Mouse (Mus musculus) forebrain, embryonic 12.5 days (tissue): ENCODE measurements around the gene Dnah12. TPM values are rescaled to one million over a fixed set of nuclear protein-coding genes. Genes with fewer than 3 reads are reported as not detected.

Experiments used
- ATAC-seq: fragments of 200-750 bp; cut with Nextera tagmentation; 2 replicates; pipeline ENCODE4 v1.8.0; 2017; ENCODE audit warnings: moderate TSS enrichment; ENCODE audit not compliant: low FRiP score
- H3K27ac ChIP-seq: fragments of 300-500 bp; sonication (generic); 2 replicates; pipeline ENCODE4 v1.5.1; 2016; ENCODE audit warnings: mild to moderate bottlenecking
- H3K27me3 ChIP-seq: fragments of 300-500 bp; sonication (generic); 2 replicates; pipeline ENCODE4 v1.6.1; 2016; ENCODE audit warnings: mild to moderate bottlenecking
- H3K36me3 ChIP-seq: fragments of 300-500 bp; sonication (generic); replicated peaks from 2 replicates; pipeline ENCODE4 v1.6.1; 2016; ENCODE audit warnings: mild to moderate bottlenecking
- H3K4me1 ChIP-seq: fragments of 300-500 bp; sonication (generic); 2 replicates; pipeline ENCODE4 v1.6.1; 2016
- H3K4me2 ChIP-seq: fragments of 300-500 bp; sonication (generic); 2 replicates; pipeline ENCODE4 v1.6.1; 2016; ENCODE audit warnings: mild to moderate bottlenecking, moderate library complexity
- H3K4me3 ChIP-seq: fragments of 300-500 bp; sonication (generic); replicated peaks from 2 replicates; pipeline ENCODE4 v1.5.1; 2016; ENCODE audit warnings: mild to moderate bottlenecking
- H3K9ac ChIP-seq: fragments of 300-500 bp; sonication (generic); 2 replicates; pipeline ENCODE4 v1.6.1; 2016; ENCODE audit warnings: mild to moderate bottlenecking
- H3K9me3 ChIP-seq: fragments of 300-500 bp; sonication (generic); 2 replicates; pipeline ENCODE4 v1.6.1; 2016
- WGBS: fragments of 180-500 bp; shearing (Covaris S2); methylation state at CpG from one replicate; pipeline ENCODE4 v1.1.7; 2016; 5-methylcytosine and 5-hydroxymethylcytosine counted together
- polyA plus RNA-seq: library from polyadenylated mRNA; unstranded; fragments of >200 nt; fragmentation: Nextera tagmentation; extraction: Ambion mirVana; gene quantifications from 2 replicates; pipeline ENCODE4 v1.2.1, GENCODE M21; 2016

The Dnah12 gene
- polyA plus RNA-seq, 1 experiment from 2014 or later, result not detected

DNA sequence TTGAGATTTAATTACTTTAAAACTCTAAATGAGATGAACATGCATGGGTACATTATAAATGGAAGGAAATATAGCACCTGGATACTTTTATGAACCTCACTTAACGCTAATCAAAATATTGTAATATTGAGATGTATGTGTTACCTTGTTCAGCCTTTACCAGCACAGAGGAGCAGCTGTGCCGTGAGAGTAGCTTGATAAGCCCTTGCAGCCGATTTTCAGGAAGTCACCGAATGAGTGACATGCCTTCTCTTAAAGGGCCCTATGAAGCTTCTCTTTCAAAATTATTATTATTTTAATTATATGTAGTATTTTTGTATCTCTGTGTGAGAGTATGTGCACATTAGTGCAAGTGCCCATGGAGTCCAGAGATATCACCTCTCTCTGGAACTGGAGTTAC lies 75.1 kb downstream of the Dnah12 start:
- Histone ChIP-seq H3K36me3 (no peaks in the 10 kb centered on the region), H3K27me3 (no peaks in the 10 kb centered on the region), H3K4me3 (no peak overlapping the region), H3K9ac (no peak overlapping the region), H3K4me2 (no peak overlapping the region), H3K27ac (no peak overlapping the region), H3K9me3 (peaks cover 5% of the 10 kb centered on the region; the same call in 1 of the 2 replicates), H3K4me1 (no peaks in the 10 kb centered on the region)
- no peak for ATAC-seq
- 85% methylated on average over 4 of the region's 4 CpGs for WGBS

DNA sequence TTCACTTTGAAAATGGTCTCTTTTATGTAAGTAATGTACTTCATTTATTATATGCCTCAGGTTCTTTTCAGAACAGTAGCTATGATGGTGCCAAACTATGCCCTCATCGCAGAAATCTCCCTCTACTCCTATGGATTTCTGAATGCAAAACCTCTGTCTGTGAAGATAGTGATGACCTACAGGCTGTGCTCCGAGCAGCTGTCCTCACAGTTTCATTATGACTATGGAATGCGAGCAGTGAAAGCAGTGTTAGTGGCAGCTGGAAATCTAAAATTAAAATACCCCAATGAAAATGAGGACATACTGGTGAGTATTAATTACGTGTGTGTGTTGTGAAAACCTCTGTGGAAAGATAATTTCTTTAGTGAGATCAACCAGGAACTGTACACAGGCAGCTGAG lies 80.5 kb downstream of the Dnah12 start:
- WGBS, result 82% methylated on average over 4 of the region's 4 CpGs

DNA sequence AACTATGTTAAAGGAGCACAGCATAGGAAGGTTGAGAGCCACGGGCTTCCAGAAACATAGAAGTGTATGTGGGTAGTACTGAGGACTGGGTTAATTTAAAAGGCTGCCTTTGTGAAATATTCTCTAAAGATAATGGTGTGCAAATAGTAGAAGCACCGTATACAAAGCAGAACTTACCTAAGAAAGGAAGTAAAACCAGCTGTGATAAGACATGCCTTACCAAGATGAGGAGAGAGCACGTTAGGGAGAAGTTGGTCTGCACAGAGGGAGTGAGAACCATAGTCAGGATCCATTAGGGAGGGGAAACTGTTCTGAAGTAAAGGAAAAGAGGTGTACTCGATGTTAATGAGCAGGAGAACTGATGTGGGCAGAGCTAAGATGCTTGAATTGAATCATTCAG lies 90.7 kb downstream of the Dnah12 start:
- WGBS, result 69% methylated on average over 4 of the region's 4 CpGs
- Histone ChIP-seq H3K27ac (no peak overlapping the region), H3K4me2 (no peak overlapping the region), H3K4me1 (no peaks in the 10 kb centered on the region), H3K9ac (no peak overlapping the region), H3K9me3 (no peaks in the 10 kb centered on the region), H3K36me3 (no peaks in the 10 kb centered on the region), H3K27me3 (no peaks in the 10 kb centered on the region), H3K4me3 (no peak overlapping the region)
- ATAC-seq, result no peak

More for the DNA sequence above, 80.5 kb downstream of the Dnah12 start:
- no peaks in the 10 kb centered on the region for H3K4me1 ChIP-seq
- H3K9ac ChIP-seq, result no peak overlapping the region
- H3K4me2 ChIP-seq, result no peak overlapping the region
- H3K27me3 ChIP-seq, result no peaks in the 10 kb centered on the region
- H3K36me3 ChIP-seq, result no peaks in the 10 kb centered on the region
- no peak overlapping the region for H3K4me3 ChIP-seq
- no peak overlapping the region for H3K27ac ChIP-seq
- no peak for ATAC-seq
- no peaks in the 10 kb centered on the region for H3K9me3 ChIP-seq

DNA sequence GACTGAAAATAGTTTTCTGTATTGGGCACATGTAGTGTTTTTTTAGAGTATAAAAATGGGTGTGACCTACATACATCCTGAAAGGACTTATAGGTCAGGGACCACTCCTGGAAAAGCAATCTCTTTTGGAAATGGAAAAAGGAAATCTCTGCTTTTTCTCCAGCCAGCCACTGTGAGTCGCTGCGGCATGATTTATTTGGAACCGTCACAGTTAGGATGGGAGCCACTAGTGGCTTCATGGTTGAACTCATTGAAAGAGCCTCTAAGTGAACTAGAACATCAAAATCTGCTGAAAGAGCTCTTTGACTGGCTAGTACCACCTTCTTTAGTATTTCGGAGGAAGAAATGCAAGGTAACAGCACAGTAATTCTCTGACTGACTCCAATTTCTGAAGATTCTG lies 92.6 kb downstream of the Dnah12 start:
- Histone ChIP-seq H3K4me1 (no peaks in the 10 kb centered on the region), H3K27ac (no peak overlapping the region), H3K27me3 (no peaks in the 10 kb centered on the region), H3K9me3 (no peaks in the 10 kb centered on the region), H3K9ac (no peak overlapping the region), H3K4me3 (no peak overlapping the region), H3K36me3 (no peaks in the 10 kb centered on the region), H3K4me2 (no peak overlapping the region)
- no peak for ATAC-seq
- WGBS, result 57% methylated on average over 4 of the region's 4 CpGs

DNA sequence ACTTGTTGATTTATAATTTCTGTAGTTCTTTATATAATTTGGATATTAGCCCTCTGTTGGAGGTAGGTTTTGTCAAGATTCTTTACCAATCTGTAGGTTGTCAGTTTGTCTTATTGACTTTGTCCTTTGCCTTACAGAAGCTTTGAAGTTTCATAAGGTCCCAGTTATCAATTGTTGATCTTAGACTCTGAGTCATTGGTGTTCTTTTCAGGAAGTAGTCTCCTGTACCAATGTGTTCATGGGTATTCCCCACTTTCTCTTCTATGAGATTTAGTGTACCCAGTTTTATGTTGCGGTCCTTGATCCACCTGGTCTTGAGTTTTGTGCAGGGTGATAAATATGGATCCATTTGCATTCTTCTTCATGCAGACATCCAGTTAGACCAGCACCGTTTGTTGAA lies 101.4 kb downstream of the Dnah12 start:
- Histone ChIP-seq H3K9me3 (no peaks in the 10 kb centered on the region), H3K4me1 (no peaks in the 10 kb centered on the region), H3K4me3 (no peak overlapping the region), H3K9ac (no peak overlapping the region), H3K4me2 (no peak overlapping the region), H3K27me3 (no peaks in the 10 kb centered on the region), H3K27ac (no peak overlapping the region), H3K36me3 (no peaks in the 10 kb centered on the region)
- 89% methylated on average over 2 of the region's 2 CpGs for WGBS
- no peak for ATAC-seq

DNA sequence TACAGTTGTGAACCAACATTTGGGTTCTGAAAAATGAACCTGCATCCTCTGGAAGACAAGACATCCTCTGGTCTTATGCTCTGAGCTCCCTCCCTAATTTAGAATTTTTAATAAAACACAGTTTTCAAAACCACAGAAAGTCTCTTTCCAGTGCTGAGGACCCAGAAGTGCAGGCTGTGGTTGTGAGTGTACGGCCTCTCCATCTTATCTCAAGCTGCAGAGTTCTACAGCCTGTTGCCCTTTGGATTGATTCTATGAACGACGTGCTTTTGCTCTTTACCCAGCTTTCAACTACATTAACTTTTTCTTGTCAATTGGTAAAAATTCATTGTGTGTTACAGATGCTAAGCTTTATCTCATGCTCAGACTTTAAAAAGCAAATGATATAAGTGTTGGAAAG lies 105.3 kb downstream of the Dnah12 start:
- no peak overlapping the region for H3K4me2 ChIP-seq
- 90% methylated on average over 3 of the region's 3 CpGs for WGBS

DNA sequence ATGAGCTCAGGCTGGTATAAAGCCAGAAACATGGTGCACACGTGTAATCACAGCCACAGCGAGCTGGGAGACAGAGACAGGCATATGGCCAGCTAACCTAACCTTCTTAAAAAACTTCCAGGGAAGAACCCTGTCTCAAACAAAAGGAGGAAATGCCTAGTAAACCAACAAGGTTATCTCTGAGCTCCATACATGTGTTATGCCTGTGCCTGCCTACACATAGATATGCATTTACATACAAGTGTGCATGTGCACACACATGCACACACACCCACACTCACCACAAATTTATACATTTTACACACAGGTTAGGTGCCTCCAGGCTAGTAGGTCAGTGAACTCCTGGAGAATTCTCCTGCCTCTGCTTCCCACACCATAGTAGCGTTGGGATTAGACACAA lies 106.2 kb downstream of the Dnah12 start:
- Histone ChIP-seq H3K4me2 (no peak overlapping the region), H3K4me3 (no peak overlapping the region), H3K9me3 (no peaks in the 10 kb centered on the region), H3K36me3 (no peaks in the 10 kb centered on the region), H3K9ac (no peak overlapping the region), H3K27ac (no peak overlapping the region), H3K4me1 (no peaks in the 10 kb centered on the region), H3K27me3 (no peaks in the 10 kb centered on the region)
- 87% methylated on average over 3 of the region's 3 CpGs for WGBS
- ATAC-seq, result no peak

More for the DNA sequence above, 105.3 kb downstream of the Dnah12 start:
- H3K27me3 ChIP-seq, result no peaks in the 10 kb centered on the region
- H3K9me3 ChIP-seq, result no peaks in the 10 kb centered on the region
- no peak overlapping the region for H3K4me3 ChIP-seq
- H3K27ac ChIP-seq, result no peak overlapping the region
- no peak overlapping the region for H3K9ac ChIP-seq
- no peaks in the 10 kb centered on the region for H3K36me3 ChIP-seq
- H3K4me1 ChIP-seq, result no peaks in the 10 kb centered on the region
- no peak for ATAC-seq

DNA sequence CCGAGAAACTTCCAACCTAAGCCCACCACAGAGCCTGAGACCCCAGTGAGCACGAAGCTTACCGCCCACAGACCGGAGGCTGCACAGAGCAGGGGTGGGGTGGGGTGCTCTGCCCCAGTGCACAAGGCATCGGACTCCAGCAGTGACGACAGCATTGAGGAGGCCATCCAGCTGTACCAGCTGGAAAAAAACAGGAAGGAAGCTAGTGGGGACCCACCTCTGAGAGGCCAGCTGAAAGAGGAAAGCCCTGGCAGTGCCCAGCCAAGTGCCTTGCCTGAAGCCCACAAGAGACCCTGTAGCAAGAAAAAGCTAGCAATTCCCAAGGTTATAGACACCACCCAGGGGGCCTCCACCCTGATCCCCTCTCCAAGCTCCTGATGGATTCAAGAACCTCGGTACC lies 112.4 kb downstream of the Dnah12 start:
- Histone ChIP-seq H3K4me2 (no peak overlapping the region), H3K4me1 (no peaks in the 10 kb centered on the region), H3K27me3 (no peaks in the 10 kb centered on the region), H3K27ac (no peak overlapping the region), H3K9me3 (no peaks in the 10 kb centered on the region), H3K9ac (no peak overlapping the region), H3K4me3 (no peak overlapping the region), H3K36me3 (no peaks in the 10 kb centered on the region)
- 80% methylated on average over 7 of the region's 7 CpGs for WGBS
- ATAC-seq, result no peak

DNA sequence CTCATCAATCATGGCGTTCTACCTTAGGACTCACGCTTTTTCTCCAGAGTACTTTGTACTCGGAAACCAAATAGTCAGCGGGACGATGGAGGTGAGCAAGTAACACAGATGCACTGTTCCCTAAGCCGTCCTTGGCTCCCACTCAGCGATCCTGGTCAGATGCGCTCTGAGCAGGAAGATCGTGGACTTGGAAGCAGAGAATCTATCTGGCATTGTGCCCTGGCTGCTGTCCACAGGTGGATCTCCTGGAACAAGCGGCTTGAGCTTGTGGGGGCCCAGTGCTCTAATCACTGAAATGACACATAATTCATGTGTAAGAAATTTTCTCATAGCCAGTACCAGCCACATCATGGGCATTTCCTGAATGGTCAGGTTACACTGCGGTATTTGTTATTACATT lies 119.7 kb downstream of the Dnah12 start:
- Histone ChIP-seq H3K9me3 (no peaks in the 10 kb centered on the region), H3K4me2 (no peak overlapping the region), H3K4me3 (no peak overlapping the region), H3K27ac (no peak overlapping the region), H3K27me3 (no peaks in the 10 kb centered on the region), H3K36me3 (no peaks in the 10 kb centered on the region), H3K9ac (no peak overlapping the region), H3K4me1 (no peaks in the 10 kb centered on the region)
- WGBS, result 92% methylated on average over 11 of the region's 11 CpGs
- no peak for ATAC-seq

DNA sequence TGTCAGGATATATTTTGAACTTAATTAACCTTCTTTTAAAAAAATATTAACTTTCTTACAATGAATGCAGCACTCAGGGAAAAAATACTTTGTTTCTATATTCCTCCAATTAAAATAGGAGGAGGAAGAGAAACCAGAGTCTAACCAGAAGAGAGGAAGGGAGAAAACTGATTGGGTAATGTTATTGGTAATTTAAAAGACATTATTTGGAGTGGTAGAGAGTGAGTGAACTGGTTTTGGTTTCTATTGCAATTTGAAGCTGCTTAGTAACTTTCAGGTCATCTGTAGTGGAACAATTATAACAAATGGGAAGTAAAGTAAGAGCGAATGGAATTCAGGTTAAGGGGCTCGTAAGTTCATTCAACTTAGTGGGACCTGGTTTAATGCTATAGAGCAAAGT lies 120.8 kb downstream of the Dnah12 start:
- Histone ChIP-seq H3K27ac (no peak overlapping the region), H3K4me1 (no peaks in the 10 kb centered on the region), H3K9ac (no peak overlapping the region), H3K4me3 (no peak overlapping the region), H3K4me2 (no peak overlapping the region), H3K36me3 (no peaks in the 10 kb centered on the region), H3K9me3 (no peaks in the 10 kb centered on the region), H3K27me3 (no peaks in the 10 kb centered on the region)
- ATAC-seq, result no peak
- WGBS, result 93% methylated on average over 2 of the region's 2 CpGs

DNA sequence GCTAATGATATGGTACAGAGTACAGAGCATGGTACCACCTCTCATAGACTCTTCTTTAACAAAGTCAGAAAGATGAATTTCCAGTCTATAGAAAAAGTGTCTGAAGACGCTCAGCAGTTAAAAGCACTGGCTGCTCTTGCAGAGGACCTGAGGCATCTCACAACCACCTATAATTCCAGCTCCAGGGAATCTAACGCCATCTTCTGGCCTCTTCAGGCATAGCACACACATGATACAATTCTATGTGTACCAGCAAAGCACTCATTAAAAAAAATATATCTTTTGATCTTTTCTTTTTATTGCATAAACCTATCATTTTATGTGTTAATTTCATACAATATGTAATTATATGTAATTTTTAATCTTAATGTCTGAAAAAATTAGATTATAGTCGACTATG lies 121.8 kb downstream of the Dnah12 start:
- Histone ChIP-seq H3K9ac (no peak overlapping the region), H3K4me1 (no peaks in the 10 kb centered on the region), H3K4me2 (no peak overlapping the region), H3K27me3 (no peaks in the 10 kb centered on the region), H3K4me3 (no peak overlapping the region), H3K36me3 (no peaks in the 10 kb centered on the region), H3K9me3 (no peaks in the 10 kb centered on the region), H3K27ac (no peak overlapping the region)
- 51% methylated on average over 3 of the region's 3 CpGs for WGBS
- ATAC-seq, result no peak

DNA sequence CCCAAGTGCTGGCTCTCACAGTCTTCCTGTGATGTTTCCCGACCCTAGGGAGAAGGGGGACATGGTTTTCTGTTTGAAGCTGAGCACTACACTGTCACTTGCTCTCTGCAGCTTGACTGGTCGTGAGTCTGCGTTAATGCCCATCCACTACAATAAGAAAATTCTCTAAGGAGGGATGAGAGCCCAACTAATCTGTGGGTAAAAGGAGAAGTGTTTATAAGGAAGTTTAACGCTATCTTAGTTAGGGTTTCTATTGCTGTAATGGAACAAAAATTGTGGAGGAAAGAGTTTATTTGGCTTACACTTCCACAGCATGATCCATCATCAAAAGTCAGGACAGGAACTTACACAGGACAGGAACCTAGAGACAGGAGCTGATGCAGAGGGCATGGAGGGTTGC lies 123.7 kb downstream of the Dnah12 start:
- Histone ChIP-seq H3K27ac (no peak overlapping the region), H3K27me3 (no peaks in the 10 kb centered on the region), H3K4me1 (no peaks in the 10 kb centered on the region), H3K9me3 (no peaks in the 10 kb centered on the region), H3K4me2 (no peak overlapping the region), H3K4me3 (no peak overlapping the region), H3K36me3 (no peaks in the 10 kb centered on the region), H3K9ac (no peak overlapping the region)
- WGBS, result 79% methylated on average over 4 of the region's 4 CpGs
- no peak for ATAC-seq

DNA sequence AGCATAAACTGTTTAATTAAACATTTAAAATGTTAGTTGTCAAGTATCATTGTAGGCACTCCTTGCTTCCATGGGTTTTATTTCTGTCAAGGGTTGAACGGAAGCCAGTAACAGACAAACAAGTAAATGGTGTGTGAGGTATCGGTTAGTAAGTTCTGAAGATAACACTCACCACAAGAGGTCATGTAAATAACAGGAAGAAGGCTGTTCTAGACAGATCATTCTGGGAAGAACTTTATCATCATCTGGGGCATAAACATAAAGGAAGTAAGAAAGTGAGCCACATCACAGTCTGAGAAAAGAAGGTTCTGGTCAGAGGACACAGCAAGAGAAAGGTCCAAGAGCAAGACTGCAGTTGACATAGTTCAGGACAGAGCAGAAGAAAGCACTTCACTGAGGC lies 132.9 kb downstream of the Dnah12 start:
- H3K4me2 ChIP-seq, result no peak overlapping the region
- no peak overlapping the region for H3K9ac ChIP-seq
- no peak overlapping the region for H3K27ac ChIP-seq
- WGBS, result 97% methylated on average over 2 of the region's 2 CpGs
- no peaks in the 10 kb centered on the region for H3K27me3 ChIP-seq
- no peak overlapping the region for H3K4me3 ChIP-seq
- no peak for ATAC-seq
- no peaks in the 10 kb centered on the region for H3K9me3 ChIP-seq
- no peaks in the 10 kb centered on the region for H3K4me1 ChIP-seq
- no peaks in the 10 kb centered on the region for H3K36me3 ChIP-seq

DNA sequence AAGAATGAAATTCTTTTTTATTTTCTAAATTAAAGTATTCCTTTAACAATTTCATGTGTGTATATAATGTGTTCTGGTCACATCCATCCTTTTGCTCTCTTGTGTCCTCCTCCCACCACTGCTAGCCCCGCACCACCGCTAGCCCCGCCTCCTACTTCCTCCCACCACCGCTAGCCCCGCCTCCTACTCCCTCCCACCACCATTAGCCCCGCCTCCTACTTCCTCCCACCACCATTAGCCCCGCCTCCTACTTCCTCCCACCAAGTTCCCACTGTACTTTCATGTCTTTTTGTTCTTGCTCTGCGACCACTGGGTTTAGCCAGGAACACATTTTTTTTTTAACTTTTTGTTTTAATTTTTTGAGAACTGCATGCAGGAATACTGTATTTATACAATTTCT lies 160.0 kb downstream of the Dnah12 start:
- Histone ChIP-seq H3K4me2 (no peak overlapping the region), H3K4me1 (no peaks in the 10 kb centered on the region), H3K9ac (no peak overlapping the region), H3K9me3 (0 out of 2 replicates have a peak, but pooled peaks cover 3% of the 10 kb centered on the region), H3K27ac (no peak overlapping the region), H3K4me3 (no peak overlapping the region), H3K36me3 (no peaks in the 10 kb centered on the region), H3K27me3 (no peaks in the 10 kb centered on the region)
- WGBS, result 85% methylated on average over 8 of the region's 8 CpGs
- no peak for ATAC-seq
